Mouse (Mus musculus) adrenal gland, postnatal 10 days (tissue): Measurements from ENCODE around the gene Ccdc173. TPM values are rescaled to one million over a fixed set of nuclear protein-coding genes. Genes with fewer than 3 reads are reported as not detected.
A peak's percentile ranks its signal among the peaks of the same experiment; 100 is the strongest.

Source experiments
- DNase-seq: peaks from one replicate; pipeline ENCODE4 v3.0.0; 2021; ENCODE audit warnings: mixed read lengths
- total RNA-seq, 2 experiments: library from RNA; stranded (reverse); gene quantifications; 2 replicates each; pipeline ENCODE4 v1.2.3; 2021

Gene Ccdc173
- total RNA-seq, 2 experiments from 2014 or later, result 1.3 to 1.9 TPM

GRCm38 (mm10) chr2:69788974-69789373, 401 bp downstream of the Ccdc173 start:
- no peak for DNase-seq

GRCm38 (mm10) chr2:69778836-69779177, 10.6 kb downstream of the Ccdc173 start:
- peak; percentile 36 for DNase-seq

GRCm38 (mm10) chr2:69777985-69778835, 11.2 kb downstream of the Ccdc173 start:
- DNase-seq, result no peak

- no peak for DNase-seq
Observed at GRCm38 (mm10) chr2:69773331-69773730, 16.0 kb downstream of the Ccdc173 start.

- no peak for DNase-seq
Observed at GRCm38 (mm10) chr2:69764716-69765115, 24.7 kb downstream of the Ccdc173 start.

- no peak for DNase-seq
Observed at GRCm38 (mm10) chr2:69763340-69763739, 26.0 kb downstream of the Ccdc173 start.

GRCm38 (mm10) chr2:69760980-69761379, 28.4 kb downstream of the Ccdc173 start:
- no peak for DNase-seq

- no peak for DNase-seq
Observed at GRCm38 (mm10) chr2:69745091-69745490, 44.3 kb downstream of the Ccdc173 start.

- no peak for DNase-seq
Observed at GRCm38 (mm10) chr2:69723519-69723825, 65.9 kb downstream of the Ccdc173 start.

GRCm38 (mm10) chr2:69722650-69723518, 66.5 kb downstream of the Ccdc173 start:
- peak; percentile 95 for DNase-seq

- no peak for DNase-seq
Observed at GRCm38 (mm10) chr2:69722273-69722649, 67.1 kb downstream of the Ccdc173 start, which contains the start of gene Ppig. Ppig (plus strand) TSS chr2:69722545.

GRCm38 (mm10) chr2:69719121-69719520, 70.3 kb downstream of the Ccdc173 start:
- peak; percentile 59 for DNase-seq

GRCm38 (mm10) chr2:69716483-69716882, 72.9 kb downstream of the Ccdc173 start:
- DNase-seq, result no peak

- peak; percentile 10 for DNase-seq
Observed at GRCm38 (mm10) chr2:69714126-69714525, 75.2 kb downstream of the Ccdc173 start.

GRCm38 (mm10) chr2:69713626-69714014, 75.8 kb downstream of the Ccdc173 start:
- no peak for DNase-seq

GRCm38 (mm10) chr2:69712981-69713625, 76.3 kb downstream of the Ccdc173 start, which contains the start of gene Fastkd1:
Fastkd1 (minus strand) TSS chr2:69713516.
- peak; percentile 88 for DNase-seq

- DNase-seq, result peak; percentile 21
Observed at GRCm38 (mm10) chr2:69712171-69712570, 77.2 kb downstream of the Ccdc173 start.

Other genes starting within 250 kb of the Ccdc173 start
- 1 to 10 TPM in 1 of 2 experiments, under 1 TPM in 1; 0.75 to 1.1 TPM for gene Lrp2, start 203.5 kb downstream of the Ccdc173 start, total RNA-seq
- 1 to 10 TPM; 7.4 to 7.7 TPM for gene Bbs5, start 142.4 kb downstream of the Ccdc173 start, total RNA-seq
- gene Klhl41, start 119.5 kb downstream of the Ccdc173 start, total RNA-seq, result 10 to 100 TPM; 14.7 to 51.9 TPM
- gene Fastkd1, start 76.1 kb downstream of the Ccdc173 start, total RNA-seq, result 10 to 100 TPM; 29.5 to 38.9 TPM
- 10 to 100 TPM; 68.5 to 72.8 TPM for gene Ppig, start 67.0 kb downstream of the Ccdc173 start, total RNA-seq
- 10 to 100 TPM; 15.8 to 18.1 TPM for gene Phospho2, start within 50 bp of the Ccdc173 start, total RNA-seq
- gene Klhl23, start 32.4 kb upstream of the Ccdc173 start, total RNA-seq, result 10 to 100 TPM; 10.1 to 15.3 TPM
- 100 to 1,000 TPM; 151 to 160 TPM for gene Ssb, start 72.0 kb upstream of the Ccdc173 start, total RNA-seq
- 10 to 100 TPM; 22.6 to 28.9 TPM for gene Mettl5, start 96.0 kb upstream of the Ccdc173 start, total RNA-seq
- 10 to 100 TPM; 67.0 to 84.1 TPM for gene Ubr3, start 107.7 kb upstream of the Ccdc173 start, total RNA-seq
- gene Myo3b, start 249.6 kb upstream of the Ccdc173 start, total RNA-seq, result not detected